9 mouse cellular contexts compared by ENCODE assay signal in the genomic region with DNA sequence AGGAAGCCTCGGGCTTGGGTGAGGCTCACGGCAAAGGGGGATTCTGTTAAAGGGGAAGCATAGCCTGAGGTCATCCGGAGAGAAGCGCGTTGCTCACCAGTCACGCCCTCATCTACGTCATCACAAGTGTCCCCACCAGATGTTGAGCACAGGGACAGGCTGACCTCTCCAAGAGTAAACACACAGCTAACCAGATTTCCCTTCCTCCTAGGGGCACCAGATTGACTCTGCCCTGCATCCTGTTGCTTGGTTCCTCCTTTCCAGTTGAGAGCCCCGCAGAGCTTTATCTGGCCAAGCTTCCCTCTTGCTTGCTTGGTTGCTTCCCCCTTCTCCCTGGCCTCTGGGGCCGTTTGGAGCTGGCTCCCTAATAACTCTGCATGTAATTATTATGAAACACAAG.
DNase-seq lines count a peak whose midpoint lies in the region; ATAC-seq and TF ChIP-seq lines count a peak whose summit lies in the region.
"Had no signal": no experiment of that assay in that cellular context is flagged by ENCODE, and none has a peak within 500 bp of the region (broad histone marks: within the 10 kb centered on the region; RNA-seq: fewer than 3 reads in every experiment).

No protein-coding gene starts in this region.

- no peaks in the 10 kb centered on the region for H3K27me3 ChIP-seq in kidney, embryonic 16.5 days (ENCODE audit: insufficient read depth, low read length)
- H3K27me3 ChIP-seq in midbrain, embryonic 15.5 days (replicated peaks): no peaks in the 10 kb centered on the region
- H3K27me3 ChIP-seq in thymus, adult 2 months (ENCODE audit: control insufficient read depth, insufficient read depth, low read length): no peaks in the 10 kb centered on the region
- H3K27me3 ChIP-seq: neural tube, embryonic 13.5 days had no signal

- peak overlapping the region; percentile 69 for H3K27ac ChIP-seq in kidney, embryonic 16.5 days (ENCODE audit: low read length)
- no peak overlapping the region for H3K27ac ChIP-seq in midbrain, embryonic 15.5 days
- H3K27ac ChIP-seq in thymus, adult 2 months (ENCODE audit: control insufficient read depth, insufficient read depth, low read length): no peak overlapping the region
- H3K27ac ChIP-seq: neural tube, embryonic 13.5 days had no signal

- H3K4me3 ChIP-seq in kidney, embryonic 16.5 days (ENCODE audit: low read length): no peak overlapping the region
- H3K4me3 ChIP-seq in midbrain, embryonic 15.5 days: no peak overlapping the region
- H3K4me3 ChIP-seq in thymus, adult 2 months (ENCODE audit: control insufficient read depth, insufficient read depth, low read length): no peak overlapping the region
- H3K4me3 ChIP-seq: neural tube, embryonic 13.5 days had no signal

- peak; percentile 81 for ATAC-seq in kidney, embryonic 16.5 days (ENCODE audit: low FRiP score, low TSS enrichment)
- no peak for ATAC-seq in midbrain, embryonic 15.5 days (replicated peaks)

- peaks cover 8% of the 10 kb centered on the region; the same call in 1 of the 2 replicates for H3K9me3 ChIP-seq in kidney, embryonic 16.5 days (ENCODE audit: low read length)
- no peaks in the 10 kb centered on the region for H3K9me3 ChIP-seq in midbrain, embryonic 15.5 days
- H3K9me3 ChIP-seq: neural tube, embryonic 13.5 days had no signal

- H3K4me2 ChIP-seq in kidney, embryonic 16.5 days (replicated peaks; ENCODE audit: low read depth, low read length): peak overlapping the region; percentile 26
- H3K4me2 ChIP-seq in midbrain, embryonic 15.5 days: no peak overlapping the region
- H3K4me2 ChIP-seq: neural tube, embryonic 13.5 days had no signal

- TF ChIP-seq CTCF in thymus, adult 2 months (IDR thresholded peaks at IDR 0.05; ENCODE audit: borderline replicate concordance, control insufficient read depth, extremely low read depth, insufficient read depth, low read length, poor library complexity): no peak

- no peaks in the 10 kb centered on the region for H3K36me3 ChIP-seq in kidney, embryonic 16.5 days (ENCODE audit: insufficient read depth, low read length)
- no peaks in the 10 kb centered on the region for H3K36me3 ChIP-seq in midbrain, embryonic 15.5 days (replicated peaks)
- H3K36me3 ChIP-seq in thymus, adult 2 months (ENCODE audit: control insufficient read depth, insufficient read depth, low read length): no peaks in the 10 kb centered on the region
- H3K36me3 ChIP-seq: neural tube, embryonic 13.5 days had no signal

- peak; percentile 52 for DNase-seq in ovary, adult 18-20 months (ENCODE audit: low spot score)
- DNase-seq in ovary, postnatal 10 days (ENCODE audit: low spot score): no peak
- DNase-seq in heart, adult 8-10 months (ENCODE audit: low spot score): peak; percentile 66
- DNase-seq in skeletal muscle tissue, adult 2 months (ENCODE audit: low read depth, low spot score): peak; percentile 24
- DNase-seq in thymus, adult 2 months: no peak
- DNase-seq in thymus, postnatal 4 days: no peak

- no peak for TF ChIP-seq POLR2A in thymus, adult 2 months (IDR thresholded peaks at IDR 0.05; ENCODE audit: control insufficient read depth, extremely low read depth, insufficient read depth, low read length, poor library complexity)

- no peak overlapping the region for H3K9ac ChIP-seq in kidney, embryonic 16.5 days (replicated peaks; ENCODE audit: low read length)
- no peak overlapping the region for H3K9ac ChIP-seq in midbrain, embryonic 15.5 days
- H3K9ac ChIP-seq: neural tube, embryonic 13.5 days had no signal

- peaks cover 14% of the 10 kb centered on the region for H3K4me1 ChIP-seq in kidney, embryonic 16.5 days (ENCODE audit: insufficient read depth, low read length)
- peaks cover 7% of the 10 kb centered on the region for H3K4me1 ChIP-seq in midbrain, embryonic 15.5 days
- H3K4me1 ChIP-seq in thymus, adult 2 months (replicated peaks; ENCODE audit: control insufficient read depth, insufficient read depth, low read length): peaks cover 5% of the 10 kb centered on the region; the same call in 1 of the 2 replicates

- WGBS in kidney, embryonic 16.5 days: 31% methylated on average over 9 of the region's 9 CpGs
- 52% methylated on average over 9 of the region's 9 CpGs for WGBS in midbrain, embryonic 15.5 days
- WGBS in thymus, adult 2 months: 4% methylated on average over 9 of the region's 9 CpGs

Comparison
In these comparisons a context has a peak if more than half of its experiments do, and no peak if none do; other contexts are left out.
1. DNase-seq: peak in ovary, adult 18-20 months (single experiment), heart, adult 8-10 months (single experiment) and skeletal muscle tissue, adult 2 months (single experiment); none in ovary, postnatal 10 days (single experiment), thymus, adult 2 months (single experiment) and thymus, postnatal 4 days (single experiment).